Mouse (Mus musculus) forebrain, postnatal 0 days (tissue): Measurements from ENCODE around the gene Cfap58. TPM values are rescaled to one million over a fixed set of nuclear protein-coding genes. Genes with fewer than 3 reads are reported as not detected.
A peak's percentile ranks its signal among the peaks of the same experiment; 100 is the strongest.

Experiments used
- ATAC-seq: fragments of 200-750 bp; cut with Nextera tagmentation; 2 replicates; pipeline ENCODE4 v1.8.0; 2017; ENCODE audit warnings: mild to moderate bottlenecking, moderate library complexity
- DNase-seq: peaks from one replicate; pipeline ENCODE4 v3.0.0-alpha.2; 2015
- H3K27ac ChIP-seq: fragments of 300-500 bp; sonication (generic); 2 replicates; pipeline ENCODE4 v1.5.1; 2014; ENCODE audit warnings: low read depth, mild to moderate bottlenecking, antibody characterized with exemption, low read length, moderate library complexity, mixed read lengths
- H3K27me3 ChIP-seq: fragments of 300-500 bp; sonication (generic); 2 replicates; pipeline ENCODE4 v1.6.1; 2014; ENCODE audit warnings: mild to moderate bottlenecking, low read length, mixed read lengths; ENCODE audit not compliant: insufficient read depth
- H3K36me3 ChIP-seq: fragments of 300-500 bp; sonication (generic); 2 replicates; pipeline ENCODE4 v1.6.1; 2014; ENCODE audit warnings: mild to moderate bottlenecking, moderate library complexity; ENCODE audit not compliant: insufficient read depth
- H3K4me1 ChIP-seq: fragments of 300-500 bp; sonication (generic); 2 replicates; pipeline ENCODE4 v1.6.1; 2014; ENCODE audit warnings: antibody characterized with exemption; ENCODE audit not compliant: insufficient read depth
- H3K4me2 ChIP-seq: fragments of 300-500 bp; sonication (generic); 2 replicates; pipeline ENCODE4 v1.6.1; 2014; ENCODE audit warnings: low read depth, mild to moderate bottlenecking, moderate library complexity
- H3K4me3 ChIP-seq: fragments of 300-500 bp; sonication (generic); 2 replicates; pipeline ENCODE4 v1.5.1; 2014; ENCODE audit warnings: low read depth, low read length, mixed read lengths
- H3K9ac ChIP-seq: fragments of 300-500 bp; sonication (generic); 2 replicates; pipeline ENCODE4 v1.6.1; 2014; ENCODE audit warnings: mild to moderate bottlenecking
- H3K9me3 ChIP-seq: fragments of 300-500 bp; sonication (generic); 2 replicates; pipeline ENCODE4 v1.6.1; 2016; ENCODE audit warnings: low read length
- CTCF ChIP-seq: sonication (generic); IDR thresholded peaks from 2 replicates; pipeline ENCODE4 v1.5.1; 2016; ENCODE audit warnings: antibody characterized with exemption, control low read depth, low read depth
- WGBS: fragments of 180-500 bp; shearing (Covaris S2); extraction: QIAGEN DNeasy Blood & Tissue Kit; methylation state at CpG from one replicate; pipeline ENCODE4 v1.1.7; 2014; 5-methylcytosine and 5-hydroxymethylcytosine counted together
- polyA plus RNA-seq: library from polyadenylated mRNA; unstranded; fragments of >200 nt; fragmentation: Nextera tagmentation; extraction: Ambion mirVana; gene quantifications from 2 replicates; pipeline ENCODE4 v1.2.1, GENCODE M21; 2015
- total RNA-seq: library from RNA; depleted of rRNA; stranded (reverse); fragments of >200 nt; gene quantifications from 2 replicates; pipeline ENCODE4 v1.2.3, GENCODE M21; 2014

The Cfap58 gene
- total and polyA plus RNA-seq, 2 experiments from 2014 or later = 0.62 to 2.6 TPM

GRCm38 (mm10) chr19:47900012-47900411 is 37.5 kb upstream of the Cfap58 start:
- DNase-seq (no peak), ATAC-seq (no peak)
- 73% methylated on average over 6 of the region's 6 CpGs for WGBS
- no peak overlapping the region for H3K9ac ChIP-seq
- no peaks in the 10 kb centered on the region; the same call in 1 of the 2 replicates for H3K4me1 ChIP-seq
- H3K4me3 ChIP-seq = no peak overlapping the region
- H3K9me3 ChIP-seq = no peaks in the 10 kb centered on the region
- no peak overlapping the region for H3K27ac ChIP-seq
- no peaks in the 10 kb centered on the region for H3K27me3 ChIP-seq
- 0 out of 2 replicates have a peak, but pooled peaks cover 17% of the 10 kb centered on the region for H3K36me3 ChIP-seq
- TF ChIP-seq CTCF = peak; percentile 27; the same call in 1 of the 2 replicates
- no peak overlapping the region for H3K4me2 ChIP-seq

GRCm38 (mm10) chr19:47900558-47900957 is 36.9 kb upstream of the Cfap58 start:
- Histone ChIP-seq H3K4me2 (no peak overlapping the region), H3K9ac (no peak overlapping the region), H3K27me3 (no peaks in the 10 kb centered on the region), H3K4me3 (no peak overlapping the region), H3K27ac (no peak overlapping the region), H3K9me3 (no peaks in the 10 kb centered on the region), H3K4me1 (no peaks in the 10 kb centered on the region; the same call in 1 of the 2 replicates), H3K36me3 (0 out of 2 replicates have a peak, but pooled peaks cover 17% of the 10 kb centered on the region)
- ATAC-seq = no peak
- WGBS = 88% methylated on average over 10 of the region's 10 CpGs
- no peak for TF ChIP-seq CTCF
- no peak for DNase-seq

GRCm38 (mm10) chr19:47902316-47903201 is 34.9 kb upstream of the Cfap58 start:
- 74% methylated on average over 13 of the region's 13 CpGs for WGBS
- Histone ChIP-seq H3K9me3 (no peaks in the 10 kb centered on the region), H3K4me3 (no peak overlapping the region), H3K4me2 (no peak overlapping the region), H3K27ac (no peak overlapping the region), H3K36me3 (0 out of 2 replicates have a peak, but pooled peaks cover 5% of the 10 kb centered on the region), H3K4me1 (no peaks in the 10 kb centered on the region; the same call in 1 of the 2 replicates), H3K27me3 (no peaks in the 10 kb centered on the region), H3K9ac (no peak overlapping the region)
- no peak for ATAC-seq
- no peak for TF ChIP-seq CTCF
- no peak for DNase-seq

- no peak overlapping the region for H3K4me3 ChIP-seq
- DNase-seq (no peak), ATAC-seq (peak; percentile 43)
- H3K4me2 ChIP-seq = no peak overlapping the region
- H3K27me3 ChIP-seq = no peaks in the 10 kb centered on the region
- 54% methylated on average over 4 of the region's 4 CpGs for WGBS
- H3K27ac ChIP-seq = no peak overlapping the region
- H3K36me3 ChIP-seq = no peaks in the 10 kb centered on the region
- H3K4me1 ChIP-seq = peaks cover 1% of the 10 kb centered on the region
- H3K9me3 ChIP-seq = no peaks in the 10 kb centered on the region
- TF ChIP-seq CTCF = no peak
- no peak overlapping the region for H3K9ac ChIP-seq
These were observed 33.8 kb upstream of the Cfap58 start for GRCm38 (mm10) chr19:47903679-47904078.

- 72% methylated on average over 4 of the region's 4 CpGs for whole genome bisulfite sequencing
- no peak for ATAC-seq
These were observed 32.4 kb upstream of the Cfap58 start for GRCm38 (mm10) chr19:47905081-47905480.

DNA sequence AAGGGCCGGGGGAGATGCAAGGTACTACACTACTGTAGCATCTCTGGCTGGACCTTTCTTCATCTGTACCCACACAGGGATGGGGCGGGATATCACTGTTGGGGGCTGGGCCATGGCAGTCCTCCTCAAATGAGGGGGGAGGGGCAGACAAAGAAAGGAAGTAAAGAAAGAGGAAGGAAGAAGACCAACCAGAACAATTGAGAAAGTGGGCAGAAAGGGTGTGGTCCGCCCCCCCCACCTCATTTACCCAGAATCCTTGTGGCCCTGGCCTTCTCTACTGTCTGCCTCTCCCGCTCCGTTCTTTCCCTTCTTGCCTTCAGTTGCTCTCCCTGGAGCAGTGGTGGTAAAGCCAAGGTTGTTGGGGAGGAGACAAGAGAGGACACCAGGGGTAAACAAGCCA is 31.9 kb upstream of the Cfap58 start:
- no peak for TF ChIP-seq CTCF
- H3K4me3 ChIP-seq = no peak overlapping the region
- H3K27ac ChIP-seq = no peak overlapping the region
- 92% methylated on average over 5 of the region's 5 CpGs for WGBS
- no peak for DNase-seq
- no peaks in the 10 kb centered on the region for H3K9me3 ChIP-seq
- H3K9ac ChIP-seq = no peak overlapping the region
- H3K4me2 ChIP-seq = no peak overlapping the region
- no peak for ATAC-seq
- H3K36me3 ChIP-seq = no peaks in the 10 kb centered on the region
- H3K4me1 ChIP-seq = peaks cover 8% of the 10 kb centered on the region
- H3K27me3 ChIP-seq = no peaks in the 10 kb centered on the region

More at GRCm38 (mm10) chr19:47905081-47905480, 32.4 kb upstream of the Cfap58 start:
- no peak overlapping the region for H3K27ac ChIP-seq
- H3K36me3 ChIP-seq = no peaks in the 10 kb centered on the region
- no peak overlapping the region for H3K4me3 ChIP-seq
- H3K27me3 ChIP-seq = no peaks in the 10 kb centered on the region
- H3K9me3 ChIP-seq = no peaks in the 10 kb centered on the region
- no peak overlapping the region for H3K4me2 ChIP-seq
- TF ChIP-seq CTCF = no peak
- DNase-seq = no peak
- peaks cover 5% of the 10 kb centered on the region for H3K4me1 ChIP-seq
- no peak overlapping the region for H3K9ac ChIP-seq

DNA sequence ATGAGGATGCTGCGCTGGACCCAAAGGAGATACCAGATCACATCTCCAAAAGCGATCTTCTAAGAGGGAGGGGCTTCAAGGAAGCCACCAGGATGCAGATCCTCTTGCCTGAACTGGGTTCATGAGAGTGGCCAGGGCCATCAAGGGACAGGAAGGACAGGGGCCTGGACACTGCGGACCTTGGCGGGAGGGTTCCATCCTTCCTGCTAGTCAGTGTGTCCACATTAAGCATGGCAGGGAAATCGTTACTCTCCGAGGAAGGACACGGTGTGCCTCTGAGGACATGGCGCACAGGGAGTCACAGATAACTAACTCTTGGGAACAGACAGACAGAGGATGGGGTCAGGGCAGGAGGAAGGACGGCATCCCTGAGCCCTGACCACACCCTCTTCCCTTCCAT is 29.9 kb upstream of the Cfap58 start:
- no peaks in the 10 kb centered on the region for H3K36me3 ChIP-seq
- 94% methylated on average over 9 of the region's 9 CpGs for WGBS
- no peak for TF ChIP-seq CTCF

More for the DNA sequence above, 29.9 kb upstream of the Cfap58 start:
- ATAC-seq = no peak
- Histone ChIP-seq H3K4me1 (peaks cover 8% of the 10 kb centered on the region), H3K4me2 (no peak overlapping the region), H3K27ac (no peak overlapping the region), H3K27me3 (no peaks in the 10 kb centered on the region), H3K9ac (no peak overlapping the region), H3K9me3 (no peaks in the 10 kb centered on the region), H3K4me3 (no peak overlapping the region)
- DNase-seq = no peak
